Mouse (Mus musculus): ENCODE measurements around the gene Shkbp1.

The Shkbp1 gene

DNA sequence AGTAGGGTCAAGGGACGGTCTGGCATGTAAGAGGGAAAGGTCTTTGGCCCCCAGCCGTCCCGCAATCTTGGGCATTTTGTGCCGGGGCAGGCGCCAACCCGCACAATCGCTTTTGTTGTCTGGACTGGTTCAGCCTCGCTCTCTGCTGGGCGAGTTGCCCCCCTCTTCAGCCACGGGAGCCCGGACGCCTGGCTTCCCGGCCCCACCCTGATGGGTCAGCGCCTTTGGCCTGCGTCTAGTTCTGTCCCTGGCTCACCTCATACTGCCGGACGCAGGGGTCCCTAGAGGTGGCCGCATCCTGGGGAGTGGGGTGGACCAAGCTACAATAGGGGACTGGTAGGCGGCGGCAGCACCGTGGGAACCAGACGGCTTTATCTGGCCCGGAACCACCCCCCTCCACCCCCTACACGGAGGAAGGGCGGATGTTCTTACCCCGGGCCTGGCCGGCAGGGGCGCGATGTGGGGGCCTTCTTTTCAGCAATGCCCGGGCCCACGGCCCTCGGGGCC lies 21.4 kb downstream of the Shkbp1 start:
- DNase-seq (ENCODE audit: low read depth, low spot score): no peak

DNA sequence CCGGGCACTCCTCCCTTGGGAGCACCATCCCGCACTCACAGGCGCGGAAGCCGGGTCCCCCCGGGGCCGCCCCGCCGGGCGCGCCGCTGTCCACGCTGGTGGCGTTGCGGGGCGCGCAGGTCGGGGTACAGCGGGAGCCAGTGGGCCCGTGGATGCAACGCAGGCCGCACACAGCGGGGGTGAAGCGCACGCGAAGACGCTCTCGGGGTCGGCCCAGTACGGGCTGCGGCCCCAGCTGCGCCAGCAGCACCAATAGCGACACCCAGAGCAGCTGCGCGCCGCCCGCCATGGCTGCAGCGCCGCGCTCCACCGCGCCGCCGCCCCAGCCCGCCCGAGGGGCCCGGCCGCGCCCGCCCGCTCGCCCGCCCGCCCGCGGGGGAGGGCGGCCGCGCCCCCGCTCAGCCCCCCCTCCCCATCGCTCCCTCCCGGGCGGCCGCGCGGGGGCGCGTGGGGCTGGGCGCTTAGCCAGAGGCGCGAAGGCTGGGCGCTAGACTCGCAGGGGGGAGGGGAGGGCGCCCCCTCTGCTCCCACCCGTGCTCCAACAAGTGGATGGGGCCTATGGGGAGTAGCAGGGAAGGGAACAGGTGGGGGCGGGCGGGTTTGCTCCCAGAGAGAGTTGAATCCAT lies 22.4 kb downstream of the Shkbp1 start:
- no peak for DNase-seq (ENCODE audit: low read depth, low spot score)

GRCm38 (mm10) chr7:27332353-27333199 lies 23.2 kb downstream of the Shkbp1 start:
- peak; percentile 87 for DNase-seq (ENCODE audit: low read depth, low spot score)

DNA sequence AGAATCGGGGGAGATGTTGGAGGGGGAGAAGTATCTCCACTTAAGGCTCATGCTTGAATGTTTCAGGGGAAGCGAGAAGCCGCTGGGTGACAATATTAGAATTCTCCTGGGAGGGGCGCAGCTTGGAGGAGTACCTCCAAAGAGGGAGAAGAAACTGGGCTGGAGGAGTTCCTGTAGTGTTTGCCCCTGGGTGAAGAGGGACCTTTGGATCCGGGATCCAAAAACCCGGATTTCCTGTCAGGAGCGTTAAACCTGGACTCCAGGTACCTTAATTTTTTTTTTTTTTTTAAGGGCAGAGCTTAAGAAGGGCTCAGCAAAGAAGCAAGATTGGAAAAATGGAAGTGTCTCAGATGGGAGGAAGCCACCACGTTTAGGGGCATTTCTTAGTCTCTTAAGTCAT lies 24.0 kb downstream of the Shkbp1 start:
- DNase-seq (ENCODE audit: low read depth, low spot score): no peak

- peak; percentile 47 for DNase-seq (ENCODE audit: low read depth, low spot score)
Measured at GRCm38 (mm10) chr7:27331541-27331851, 24.3 kb downstream of the Shkbp1 start.

DNA sequence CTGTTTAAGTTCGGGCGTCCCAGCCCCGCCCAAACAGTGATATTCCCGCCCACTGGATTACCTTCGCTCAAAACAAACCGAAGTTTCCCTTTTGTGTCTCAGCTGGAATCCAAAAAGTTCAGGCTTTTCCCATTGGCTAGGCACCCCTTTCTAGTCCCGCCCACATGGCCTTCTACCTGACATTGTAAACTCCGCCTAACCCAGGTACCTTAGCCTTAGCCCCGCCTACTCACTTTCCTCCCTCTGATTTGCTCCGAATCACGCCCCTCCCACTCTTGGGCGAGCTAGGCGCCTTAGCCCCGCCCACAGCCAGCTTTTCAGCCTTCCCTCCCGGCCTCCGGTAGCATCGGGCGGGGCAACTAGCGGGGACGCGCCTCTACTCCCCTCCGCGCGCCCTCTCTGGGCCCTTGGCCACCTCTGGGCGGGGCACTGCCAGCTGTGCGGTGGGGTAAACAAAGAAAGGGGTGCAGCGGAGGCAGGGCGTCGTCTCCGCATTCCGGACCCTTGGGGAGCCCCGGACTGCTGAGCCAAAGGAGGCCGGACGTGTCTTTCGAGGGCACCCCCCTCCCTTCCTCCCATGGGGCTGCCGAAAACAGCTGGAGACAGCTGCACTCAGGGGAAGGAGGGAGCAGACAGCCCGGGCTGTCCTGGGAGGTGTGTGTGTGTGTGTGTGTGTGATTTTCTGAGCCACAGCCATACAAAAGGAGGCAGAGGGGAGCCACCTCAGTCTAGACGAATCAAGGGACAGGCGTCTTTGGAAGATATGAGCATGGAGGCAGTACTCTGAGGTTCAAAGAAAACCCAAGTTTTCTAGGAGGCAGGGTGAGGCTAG lies 24.9 kb downstream of the Shkbp1 start:
- DNase-seq (ENCODE audit: low read depth, low spot score): peak; percentile 81

- DNase-seq (ENCODE audit: low read depth, low spot score): no peak
Measured at GRCm38 (mm10) chr7:27329981-27330380, 25.8 kb downstream of the Shkbp1 start.

DNA sequence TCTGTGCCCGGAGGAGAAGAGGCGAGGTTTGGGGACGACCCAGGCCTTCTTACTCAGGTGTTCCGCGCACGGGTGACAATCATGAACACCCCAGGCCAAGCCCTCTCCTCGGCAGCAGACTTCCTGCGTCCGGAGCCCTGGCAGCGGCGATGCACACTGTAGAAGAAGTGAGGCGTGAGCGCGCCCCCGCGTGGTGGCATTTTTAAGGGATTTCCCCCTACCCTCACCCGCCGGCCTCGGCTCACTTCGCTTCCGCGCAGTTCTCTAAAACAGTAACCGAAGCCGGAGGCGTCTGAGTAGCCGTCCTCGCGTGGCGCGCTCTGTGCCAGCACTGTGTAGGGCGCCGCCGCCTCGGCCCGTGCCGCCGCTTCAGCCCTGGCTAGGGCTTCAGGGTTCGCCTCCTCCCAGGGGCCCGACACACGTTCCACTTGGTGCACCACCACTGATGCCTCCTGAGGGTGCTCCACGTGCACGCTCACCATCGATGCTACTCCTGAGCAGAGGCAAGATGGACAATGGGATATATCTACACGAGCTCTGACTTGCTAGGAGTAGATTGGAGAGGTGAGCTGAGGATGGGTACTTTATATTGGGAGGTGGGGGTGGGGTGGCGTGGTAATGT lies 26.4 kb downstream of the Shkbp1 start:
- DNase-seq (ENCODE audit: low read depth, low spot score): peak; percentile 78

- no peak for DNase-seq (ENCODE audit: low read depth, low spot score)
Measured at GRCm38 (mm10) chr7:27328648-27329047, 27.2 kb downstream of the Shkbp1 start.

- DNase-seq (ENCODE audit: low read depth, low spot score): no peak
Measured at GRCm38 (mm10) chr7:27328161-27328560, 27.7 kb downstream of the Shkbp1 start.

- DNase-seq (ENCODE audit: low read depth, low spot score): no peak
Measured at GRCm38 (mm10) chr7:27327500-27327899, 28.3 kb downstream of the Shkbp1 start.

GRCm38 (mm10) chr7:27326101-27326880 lies 29.5 kb downstream of the Shkbp1 start:
- no peak for DNase-seq (ENCODE audit: low read depth, low spot score)

- no peak for DNase-seq (ENCODE audit: low read depth, low spot score)
Measured at GRCm38 (mm10) chr7:27325697-27326096, 30.1 kb downstream of the Shkbp1 start.

DNA sequence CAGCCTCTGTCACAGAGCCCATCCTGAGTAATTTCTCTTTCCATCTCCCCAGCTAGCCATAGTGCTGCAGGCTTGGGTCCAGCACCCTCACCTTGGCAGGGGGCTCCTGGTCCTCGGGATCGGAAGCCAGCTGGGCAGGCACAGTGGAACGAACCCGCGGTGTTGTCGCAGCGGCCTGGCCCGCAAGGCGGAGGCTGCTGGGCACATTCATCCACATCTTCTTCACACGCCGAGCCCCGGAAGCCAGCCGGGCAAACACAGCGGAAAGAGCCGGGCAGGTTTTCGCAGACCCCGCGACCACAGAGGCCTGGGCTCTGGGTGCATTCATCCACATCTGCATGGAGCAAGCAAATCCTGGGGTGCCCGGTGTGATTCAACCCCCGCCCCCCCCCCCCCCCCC lies 30.9 kb downstream of the Shkbp1 start:
- no peak for DNase-seq (ENCODE audit: low read depth, low spot score)

DNA sequence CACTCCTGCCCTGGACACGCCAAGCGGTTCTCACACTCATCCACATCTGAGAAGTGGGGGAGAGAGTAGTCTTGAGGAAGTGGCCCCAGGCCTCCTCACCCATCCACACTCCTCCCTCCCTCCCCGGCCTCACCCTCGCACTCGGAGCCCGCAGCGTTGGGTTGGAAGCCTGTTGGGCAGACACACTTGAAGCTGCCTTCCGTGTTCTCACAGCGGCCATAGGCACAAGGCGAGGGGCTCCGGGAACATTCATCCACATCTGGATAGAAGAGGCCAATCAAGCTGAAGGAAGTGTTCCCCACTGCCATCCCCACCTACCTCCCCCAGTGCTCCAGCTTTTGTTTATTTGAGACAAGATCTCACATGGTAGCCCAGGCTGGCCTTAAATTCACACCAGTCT lies 31.7 kb downstream of the Shkbp1 start:
- no peak for DNase-seq (ENCODE audit: low read depth, low spot score)

- no peak for DNase-seq (ENCODE audit: low read depth, low spot score)
Measured at GRCm38 (mm10) chr7:27323001-27323400, 32.8 kb downstream of the Shkbp1 start.

DNA sequence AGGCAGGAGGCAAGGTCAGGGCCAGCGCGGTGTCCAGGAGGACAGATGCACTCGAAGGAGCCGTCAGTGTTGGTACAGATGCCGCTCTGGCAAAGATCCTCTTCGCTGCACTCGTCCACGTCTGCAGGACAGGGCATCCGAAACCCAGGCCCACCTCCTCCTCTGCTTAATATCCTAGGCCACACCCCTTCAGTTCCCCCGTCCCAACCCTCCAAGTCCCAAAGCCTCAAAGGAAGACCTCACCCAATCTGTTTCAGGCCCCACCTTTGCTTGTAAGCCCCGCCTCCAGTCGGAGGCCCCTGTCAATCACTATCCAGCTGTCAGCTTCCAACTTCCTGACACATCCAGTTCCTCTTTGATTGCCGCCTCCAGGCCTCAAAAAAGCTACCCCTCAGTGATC lies 33.5 kb downstream of the Shkbp1 start:
- no peak for DNase-seq (ENCODE audit: low read depth, low spot score)

DNA sequence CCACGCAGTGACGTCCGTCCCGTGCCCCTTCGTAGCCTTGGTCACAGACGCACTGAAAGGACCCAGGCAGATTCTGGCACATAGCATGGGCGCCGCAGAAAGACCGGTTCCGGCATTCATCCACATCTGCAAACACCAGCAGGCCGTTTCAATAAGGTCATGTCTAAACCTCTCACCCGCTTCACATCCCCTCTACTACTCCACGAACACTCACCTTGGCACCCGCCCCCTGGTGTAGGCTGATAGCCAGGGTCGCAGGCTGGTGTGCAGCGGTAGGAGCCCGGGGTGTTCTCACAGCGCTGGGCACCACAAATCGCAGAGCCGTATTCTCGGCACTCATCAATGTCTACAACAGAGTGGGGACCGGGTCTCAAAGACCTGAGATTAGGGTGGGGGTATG lies 36.4 kb downstream of the Shkbp1 start:
- no peak for DNase-seq (ENCODE audit: low read depth, low spot score)

GRCm38 (mm10) chr7:27315958-27316357 lies 39.9 kb downstream of the Shkbp1 start:
- DNase-seq (ENCODE audit: low read depth, low spot score): peak; percentile 57

DNA sequence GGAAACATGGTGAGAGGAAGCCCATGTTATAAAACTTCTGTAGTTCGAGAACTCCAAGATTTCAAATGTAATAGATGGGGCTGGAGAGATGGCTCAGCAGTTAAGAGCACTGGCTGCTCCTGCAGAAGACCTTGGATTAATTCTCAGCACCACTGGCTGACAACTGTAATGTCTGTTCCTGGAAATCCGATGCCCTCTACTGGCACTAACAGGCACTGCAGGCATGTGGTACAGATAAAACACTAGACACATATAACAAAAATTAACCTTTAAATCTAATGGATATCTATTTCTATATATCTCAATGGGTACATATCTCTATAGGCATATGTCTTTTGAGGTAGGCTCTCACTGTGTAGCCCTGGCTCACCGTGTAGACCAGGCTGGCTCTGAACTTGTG lies 41.4 kb downstream of the Shkbp1 start:
- DNase-seq (ENCODE audit: low read depth, low spot score): no peak

DNA sequence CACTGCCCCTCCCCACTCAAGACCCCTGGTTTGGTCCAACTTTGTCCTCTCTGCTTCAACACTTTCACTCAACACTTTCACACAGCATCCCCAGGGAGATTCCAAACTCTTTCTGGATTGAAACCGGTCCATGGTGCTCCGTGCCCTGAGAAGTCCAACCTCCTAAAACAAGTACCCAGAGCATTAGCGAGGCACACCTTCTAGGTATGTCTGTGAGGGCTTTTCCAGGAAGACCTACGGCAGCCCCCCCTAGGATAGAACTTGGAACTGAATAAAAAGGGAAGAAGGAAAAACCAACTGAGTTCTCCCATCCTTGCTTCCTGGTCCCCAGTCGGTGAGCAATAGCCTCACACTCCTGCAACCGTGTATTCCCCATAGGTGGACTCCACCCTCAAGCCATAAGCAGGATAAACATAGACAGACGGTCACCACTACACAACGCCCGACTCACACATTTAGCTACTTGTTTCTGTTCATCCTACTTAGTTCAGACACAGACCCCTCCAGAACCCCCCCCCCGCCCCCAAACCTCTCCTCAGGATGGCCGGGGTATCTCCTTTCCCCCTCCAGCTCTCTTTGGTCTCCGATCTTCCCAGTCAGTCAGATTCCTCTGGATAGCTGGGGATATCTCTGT lies 44.1 kb downstream of the Shkbp1 start:
- no peak for DNase-seq (ENCODE audit: low read depth, low spot score)

All from brain, adult 2 months (tissue).